Mouse (Mus musculus): ENCODE results near the gene Espl1. TPM values are rescaled to one million over a fixed set of nuclear protein-coding genes. Genes with fewer than 3 reads are reported as not detected.

Gene Espl1
- polyA plus RNA-seq, 1 experiment from 2014 or later = 50.6 TPM

DNA sequence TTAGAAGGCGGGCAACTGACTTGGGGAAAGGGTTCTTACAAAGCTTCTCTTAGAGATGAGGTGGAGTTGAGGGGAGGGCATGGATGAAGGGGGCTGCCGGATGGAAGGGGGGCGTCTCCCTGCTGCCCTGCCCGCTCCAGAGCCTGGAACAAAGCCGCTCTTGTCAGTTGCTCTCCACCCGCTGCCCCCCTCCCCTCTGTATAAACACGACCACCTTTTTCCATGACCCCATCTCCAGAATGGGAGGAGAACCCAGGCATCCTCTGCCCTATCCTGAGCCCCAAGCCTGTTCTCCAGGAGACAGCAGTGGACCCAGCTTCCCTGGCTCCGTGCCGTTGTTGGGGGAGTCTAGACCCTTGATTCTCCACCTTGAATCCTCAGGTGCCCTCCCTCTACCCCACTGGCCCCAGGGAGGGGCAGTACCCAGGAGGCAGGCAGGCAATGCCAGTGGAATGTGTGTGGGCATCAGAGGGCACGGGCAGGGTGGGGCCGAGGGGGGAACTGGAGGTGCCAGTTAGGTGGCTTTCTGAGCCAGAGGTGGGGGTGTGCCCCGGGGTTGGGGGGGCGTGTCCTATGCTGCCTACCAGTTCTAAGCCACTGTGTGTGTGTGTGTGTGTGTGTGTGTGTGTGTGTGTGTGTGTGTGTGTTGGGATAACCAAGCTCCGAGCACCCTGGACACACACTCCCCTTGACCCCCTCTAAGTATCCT lies 40.4 kb upstream of the Espl1 start:
- Histone ChIP-seq H3K9me3 (ENCODE audit: control insufficient read depth, low read length) (no peaks in the 10 kb centered on the region), H3K4me1 (replicated peaks; ENCODE audit: control insufficient read depth, insufficient read depth, low read length) (peaks cover 19% of the 10 kb centered on the region), H3K4me3 (ENCODE audit: low read depth, low read length) (no peak overlapping the region), H3K4me2 (no peak overlapping the region), H3K27ac (ENCODE audit: low read depth, low read length) (no peak overlapping the region), H3K9ac (ENCODE audit: low read depth, low read length) (no peak overlapping the region), H3K36me3 (ENCODE audit: control insufficient read depth, insufficient read depth, low read length) (no peaks in the 10 kb centered on the region), H3K27me3 (replicated peaks; ENCODE audit: control insufficient read depth, insufficient read depth, low read length) (peaks cover 85% of the 10 kb centered on the region)
- DNase-seq (ENCODE audit: low spot score) (no peak), ATAC-seq (replicated peaks; ENCODE audit: low FRiP score) (no peak)
- WGBS = 47% methylated on average over 14 of the region's 14 CpGs

GRCm38 (mm10) chr15:102256431-102257201 lies 39.5 kb upstream of the Espl1 start:
- H3K36me3 ChIP-seq (ENCODE audit: control insufficient read depth, insufficient read depth, low read length) = no peaks in the 10 kb centered on the region
- peaks cover 81% of the 10 kb centered on the region for H3K27me3 ChIP-seq (replicated peaks; ENCODE audit: control insufficient read depth, insufficient read depth, low read length)
- peak overlapping the region; percentile 40; the same call in 1 of the 2 replicates for H3K9ac ChIP-seq (ENCODE audit: low read depth, low read length)
- no peak for ATAC-seq (replicated peaks; ENCODE audit: low FRiP score)
- no peak for DNase-seq (ENCODE audit: low spot score)
- H3K4me1 ChIP-seq (replicated peaks; ENCODE audit: control insufficient read depth, insufficient read depth, low read length) = peaks cover 19% of the 10 kb centered on the region
- WGBS = 8% methylated on average over 22 of the region's 22 CpGs
- peak overlapping the region; percentile 59 for H3K4me3 ChIP-seq (ENCODE audit: low read depth, low read length)
- no peaks in the 10 kb centered on the region for H3K9me3 ChIP-seq (ENCODE audit: control insufficient read depth, low read length)
- H3K27ac ChIP-seq (ENCODE audit: low read depth, low read length) = no peak overlapping the region
- H3K4me2 ChIP-seq = peak overlapping the region; percentile 89

GRCm38 (mm10) chr15:102257202-102258075 lies 38.6 kb upstream of the Espl1 start, which contains the start of gene Rarg:
Gene Rarg (minus strand): TSS chr15:102257517.
- H3K4me2 ChIP-seq = peak within 1 kb of the TSS; percentile 89
- ATAC-seq (replicated peaks; ENCODE audit: low FRiP score) (no peak; the same call in 1 of the 2 replicates), DNase-seq (ENCODE audit: low spot score) (no peak)
- H3K9ac ChIP-seq (ENCODE audit: low read depth, low read length) = peak within 1 kb of the TSS; percentile 40; the same call in 1 of the 2 replicates
- peak within 1 kb of the TSS; percentile 19; the same call in 1 of the 2 replicates for H3K27ac ChIP-seq (ENCODE audit: low read depth, low read length)
- no peaks in the 10 kb centered on the region for H3K36me3 ChIP-seq (ENCODE audit: control insufficient read depth, insufficient read depth, low read length)
- peaks cover 81% of the 10 kb centered on the region for H3K27me3 ChIP-seq (replicated peaks; ENCODE audit: control insufficient read depth, insufficient read depth, low read length)
- H3K9me3 ChIP-seq (ENCODE audit: control insufficient read depth, low read length) = no peaks in the 10 kb centered on the region
- peaks cover 19% of the 10 kb centered on the region for H3K4me1 ChIP-seq (replicated peaks; ENCODE audit: control insufficient read depth, insufficient read depth, low read length)
- H3K4me3 ChIP-seq (ENCODE audit: low read depth, low read length) = peak within 1 kb of the TSS; percentile 59
- WGBS = 1% methylated on average over 43 of the region's 46 CpGs

DNA sequence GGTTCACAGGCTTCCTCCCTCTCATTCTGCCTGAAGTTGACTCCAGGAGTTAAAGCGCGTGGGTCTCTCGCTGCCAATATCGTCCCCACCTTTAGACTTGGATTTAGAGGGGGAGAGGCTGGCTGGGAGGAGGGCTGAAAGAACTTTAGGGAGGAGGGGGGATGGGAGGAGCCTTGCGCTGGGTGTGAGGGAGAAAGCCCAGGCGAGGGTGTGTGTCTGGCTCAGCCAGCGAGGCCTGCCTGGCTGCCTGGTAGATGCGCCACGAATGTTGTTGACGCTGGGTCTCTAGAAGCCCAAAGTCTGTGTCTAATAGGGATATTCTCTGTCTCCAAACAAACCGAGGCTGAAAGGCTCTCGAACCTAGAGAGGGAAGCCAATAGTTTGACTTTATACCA lies 38.0 kb upstream of the Espl1 start:
- peak overlapping the region; percentile 59; the same call in 1 of the 2 replicates for H3K4me3 ChIP-seq (ENCODE audit: low read depth, low read length)
- 0 out of 2 replicates have a peak overlapping the region, but pooled peaks have one; percentile 19 for H3K27ac ChIP-seq (ENCODE audit: low read depth, low read length)
- no peaks in the 10 kb centered on the region for H3K36me3 ChIP-seq (ENCODE audit: control insufficient read depth, insufficient read depth, low read length)
- H3K9ac ChIP-seq (ENCODE audit: low read depth, low read length) = no peak overlapping the region
- 11% methylated on average over 12 of the region's 12 CpGs for WGBS
- DNase-seq (ENCODE audit: low spot score) (no peak), ATAC-seq (replicated peaks; ENCODE audit: low FRiP score) (no peak)
- no peaks in the 10 kb centered on the region for H3K9me3 ChIP-seq (ENCODE audit: control insufficient read depth, low read length)
- H3K27me3 ChIP-seq (replicated peaks; ENCODE audit: control insufficient read depth, insufficient read depth, low read length) = peaks cover 80% of the 10 kb centered on the region
- H3K4me1 ChIP-seq (replicated peaks; ENCODE audit: control insufficient read depth, insufficient read depth, low read length) = peaks cover 19% of the 10 kb centered on the region
- H3K4me2 ChIP-seq = peak overlapping the region; percentile 89

GRCm38 (mm10) chr15:102258581-102259253 lies 37.3 kb upstream of the Espl1 start:
- H3K4me3 ChIP-seq (ENCODE audit: low read depth, low read length) = no peak overlapping the region
- H3K9ac ChIP-seq (ENCODE audit: low read depth, low read length) = no peak overlapping the region
- no peak for DNase-seq (ENCODE audit: low spot score)
- ATAC-seq (replicated peaks; ENCODE audit: low FRiP score) = no peak
- H3K36me3 ChIP-seq (ENCODE audit: control insufficient read depth, insufficient read depth, low read length) = no peaks in the 10 kb centered on the region
- H3K27me3 ChIP-seq (replicated peaks; ENCODE audit: control insufficient read depth, insufficient read depth, low read length) = peaks cover 82% of the 10 kb centered on the region
- peaks cover 19% of the 10 kb centered on the region for H3K4me1 ChIP-seq (replicated peaks; ENCODE audit: control insufficient read depth, insufficient read depth, low read length)
- H3K4me2 ChIP-seq = peak overlapping the region; percentile 28
- no peaks in the 10 kb centered on the region for H3K9me3 ChIP-seq (ENCODE audit: control insufficient read depth, low read length)
- H3K27ac ChIP-seq (ENCODE audit: low read depth, low read length) = no peak overlapping the region
- 29% methylated on average over 11 of the region's 11 CpGs for WGBS

DNA sequence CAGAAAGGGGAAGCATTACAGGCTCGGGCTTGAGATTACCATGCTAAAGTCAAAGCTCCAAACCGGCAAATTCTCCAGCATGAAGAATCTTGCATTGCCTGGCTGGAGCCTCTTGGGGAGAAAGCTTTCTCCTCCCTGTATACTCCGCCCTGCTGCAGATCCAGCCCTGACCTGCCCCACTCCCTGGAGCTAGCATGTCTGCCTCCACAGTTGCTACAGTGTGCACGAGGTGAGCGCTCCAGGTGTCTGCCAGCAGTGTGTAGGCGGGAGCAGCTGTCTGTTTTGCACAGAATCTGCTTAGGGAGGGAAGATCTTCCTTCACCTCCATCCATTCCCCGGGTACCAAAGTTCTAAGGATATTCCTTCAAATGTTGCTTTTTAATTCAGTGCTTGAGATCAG lies 33.5 kb upstream of the Espl1 start:
- DNase-seq (ENCODE audit: low spot score) (no peak), ATAC-seq (replicated peaks; ENCODE audit: low FRiP score) (no peak)
- H3K9ac ChIP-seq (ENCODE audit: low read depth, low read length) = no peak overlapping the region
- peaks cover 51% of the 10 kb centered on the region for H3K27me3 ChIP-seq (replicated peaks; ENCODE audit: control insufficient read depth, insufficient read depth, low read length)
- H3K36me3 ChIP-seq (ENCODE audit: control insufficient read depth, insufficient read depth, low read length) = no peaks in the 10 kb centered on the region
- H3K27ac ChIP-seq (ENCODE audit: low read depth, low read length) = no peak overlapping the region
- H3K4me3 ChIP-seq (ENCODE audit: low read depth, low read length) = no peak overlapping the region
- WGBS = 47% methylated on average over 7 of the region's 7 CpGs
- no peak overlapping the region for H3K4me2 ChIP-seq
- no peaks in the 10 kb centered on the region for H3K9me3 ChIP-seq (ENCODE audit: control insufficient read depth, low read length)
- H3K4me1 ChIP-seq (replicated peaks; ENCODE audit: control insufficient read depth, insufficient read depth, low read length) = peaks cover 13% of the 10 kb centered on the region

- Histone ChIP-seq H3K9me3 (ENCODE audit: control insufficient read depth, low read length) (no peaks in the 10 kb centered on the region), H3K27me3 (replicated peaks; ENCODE audit: control insufficient read depth, insufficient read depth, low read length) (peaks cover 46% of the 10 kb centered on the region), H3K27ac (ENCODE audit: low read depth, low read length) (no peak overlapping the region), H3K4me1 (replicated peaks; ENCODE audit: control insufficient read depth, insufficient read depth, low read length) (peaks cover 8% of the 10 kb centered on the region), H3K4me3 (ENCODE audit: low read depth, low read length) (no peak overlapping the region), H3K9ac (ENCODE audit: low read depth, low read length) (no peak overlapping the region), H3K36me3 (ENCODE audit: control insufficient read depth, insufficient read depth, low read length) (no peaks in the 10 kb centered on the region), H3K4me2 (no peak overlapping the region)
- ATAC-seq (replicated peaks; ENCODE audit: low FRiP score) (no peak), DNase-seq (ENCODE audit: low spot score) (no peak)
- 77% methylated on average over 2 of the region's 2 CpGs for WGBS
These were observed 33.0 kb upstream of the Espl1 start for GRCm38 (mm10) chr15:102263037-102263436.

DNA sequence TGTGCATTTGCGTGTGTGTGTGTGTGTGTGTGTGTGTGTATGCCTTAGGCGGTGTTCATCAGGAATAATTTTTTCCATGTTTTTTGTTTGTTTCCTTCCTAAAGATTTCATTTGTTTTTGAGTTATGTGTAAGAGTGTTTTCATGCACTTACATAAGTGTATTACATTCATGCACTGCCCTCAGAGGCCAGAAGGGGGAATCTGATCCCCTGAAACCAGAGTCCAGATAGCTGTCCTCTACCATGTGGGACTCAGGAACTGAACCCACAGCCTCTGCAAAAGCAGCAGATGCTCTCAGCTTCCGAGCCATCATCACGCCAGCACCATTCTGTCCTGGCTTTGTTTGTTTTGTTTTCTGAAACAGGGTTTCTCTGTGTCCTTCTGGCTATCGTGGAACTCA lies 30.5 kb upstream of the Espl1 start:
- Histone ChIP-seq H3K27ac (ENCODE audit: low read depth, low read length) (no peak overlapping the region), H3K4me1 (replicated peaks; ENCODE audit: control insufficient read depth, insufficient read depth, low read length) (no peaks in the 10 kb centered on the region; the same call in 1 of the 2 replicates), H3K4me2 (no peak overlapping the region), H3K36me3 (ENCODE audit: control insufficient read depth, insufficient read depth, low read length) (no peaks in the 10 kb centered on the region), H3K4me3 (ENCODE audit: low read depth, low read length) (no peak overlapping the region), H3K9me3 (ENCODE audit: control insufficient read depth, low read length) (no peaks in the 10 kb centered on the region), H3K9ac (ENCODE audit: low read depth, low read length) (no peak overlapping the region), H3K27me3 (replicated peaks; ENCODE audit: control insufficient read depth, insufficient read depth, low read length) (peaks cover 34% of the 10 kb centered on the region)
- DNase-seq (ENCODE audit: low spot score) (no peak), ATAC-seq (replicated peaks; ENCODE audit: low FRiP score) (no peak)
- 84% methylated on average over 5 of the region's 5 CpGs for WGBS

Data from liver, embryonic 11.5 days (tissue).